Mouse (Mus musculus) duodenum, adult 2 months (tissue): ENCODE results near the gene Hjurp. TPM values are rescaled to one million over a fixed set of nuclear protein-coding genes. Genes with fewer than 3 reads are reported as not detected.

Source experiments
- polyA plus RNA-seq: library from polyadenylated mRNA; depleted of rRNA; stranded (reverse); fragments of >200 nt; gene quantifications from 2 replicates; pipeline ENCODE4 v1.2.3, GENCODE M21; 2012; ENCODE audit warnings: low replicate concordance; rRNA removed

Gene Hjurp
- polyA plus RNA-seq: 22.2 and 37.6 TPM in 2 replicates

GRCm38 (mm10) chr1:88277098-88277817 lies at the start of gene Hjurp, which contains the start of gene Trpm8:
TSS of gene Hjurp (minus strand) at chr1:88277633.
TSS of gene Trpm8 (plus strand) at chr1:88277661.

GRCm38 (mm10) chr1:88226670-88227379 lies 50.6 kb downstream of the Hjurp start, which contains the start of gene Mroh2a:
TSS of gene Mroh2a (plus strand) at chr1:88226986.

Other genes with a start within 250 kb of the Hjurp start
- gene Ugt1a10, start 222.2 kb downstream of the Hjurp start, polyA plus RNA-seq: 0.25 TPM in 1 of 2 replicates, not detected in the other
- 0.92 and 8.7 TPM in 2 replicates for gene Ugt1a9, start 206.8 kb downstream of the Hjurp start, polyA plus RNA-seq
- not detected in 2 replicates for gene Ugt1a8, start 189.8 kb downstream of the Hjurp start, polyA plus RNA-seq
- gene Ugt1a7c, start 182.6 kb downstream of the Hjurp start, polyA plus RNA-seq: 104 and 175 TPM in 2 replicates
- 1.3 and 3.3 TPM in 2 replicates for gene Ugt1a6b, start 174.4 kb downstream of the Hjurp start, polyA plus RNA-seq
- gene Ugt1a6a, start 142.8 kb downstream of the Hjurp start, polyA plus RNA-seq: 4.3 and 60.7 TPM in 2 replicates
- 0.40 TPM in 1 of 2 replicates, not detected in the other for gene Ugt1a5, start 111.6 kb downstream of the Hjurp start, polyA plus RNA-seq
- 0.14 and 0.18 TPM in 2 replicates for gene Ugt1a2, start 77.0 kb downstream of the Hjurp start, polyA plus RNA-seq
- gene Dnajb3, start 71.9 kb downstream of the Hjurp start, polyA plus RNA-seq: 0.47 and 4.9 TPM in 2 replicates
- 44.3 and 111 TPM in 2 replicates for gene Ugt1a1, start 65.7 kb downstream of the Hjurp start, polyA plus RNA-seq
- 0.20 and 0.60 TPM in 2 replicates for gene Mroh2a, start 50.6 kb downstream of the Hjurp start, polyA plus RNA-seq
- gene Trpm8, start within 50 bp of the Hjurp start, polyA plus RNA-seq: not detected in 2 replicates
- gene Spp2, start 129.3 kb upstream of the Hjurp start, polyA plus RNA-seq: 0.12 and 0.18 TPM in 2 replicates
- not detected in 2 replicates for gene Glrp1, start 232.4 kb upstream of the Hjurp start, polyA plus RNA-seq